Mouse (Mus musculus): ENCODE data around the gene Hist3h2a. TPM values are rescaled to one million over a fixed set of nuclear protein-coding genes. Genes with fewer than 3 reads are reported as not detected.
A peak's percentile ranks its signal among the peaks of the same experiment; 100 is the strongest.

The Hist3h2a gene
- polyA plus RNA-seq, 1 experiment from 2014 or later, result 152 TPM

GRCm38 (mm10) chr11:58939088-58939439 is 15.4 kb upstream of the Hist3h2a start:
- WGBS, result 14% methylated on average over 6 of the region's 6 CpGs
- peak; percentile 21; the same call in 1 of the 2 replicates for ATAC-seq
- H3K4me2 ChIP-seq (ENCODE audit: low read length), result peak overlapping the region; percentile 96
- peaks cover 19% of the 10 kb centered on the region for H3K4me1 ChIP-seq (replicated peaks; ENCODE audit: control insufficient read depth, insufficient read depth, low read length)
- peak overlapping the region; percentile 84 for H3K27ac ChIP-seq (ENCODE audit: low read length)
- H3K9me3 ChIP-seq (ENCODE audit: control insufficient read depth, low read length), result no peaks in the 10 kb centered on the region
- H3K4me3 ChIP-seq (replicated peaks; ENCODE audit: low read length), result peak overlapping the region; percentile 94
- H3K27me3 ChIP-seq (replicated peaks; ENCODE audit: control insufficient read depth, insufficient read depth, low read length), result no peaks in the 10 kb centered on the region
- H3K9ac ChIP-seq (replicated peaks; ENCODE audit: low read depth, low read length), result peak overlapping the region; percentile 98
- H3K36me3 ChIP-seq (ENCODE audit: control insufficient read depth, insufficient read depth), result peaks cover 10% of the 10 kb centered on the region

- no peak overlapping the region for H3K27ac ChIP-seq (ENCODE audit: low read length)
- H3K4me3 ChIP-seq (replicated peaks; ENCODE audit: low read length), result no peak overlapping the region
- no peak overlapping the region for H3K4me2 ChIP-seq (ENCODE audit: low read length)
- peaks cover 2% of the 10 kb centered on the region; the same call in 1 of the 2 replicates for H3K4me1 ChIP-seq (replicated peaks; ENCODE audit: control insufficient read depth, insufficient read depth, low read length)
- no peaks in the 10 kb centered on the region for H3K27me3 ChIP-seq (replicated peaks; ENCODE audit: control insufficient read depth, insufficient read depth, low read length)
- no peaks in the 10 kb centered on the region for H3K36me3 ChIP-seq (ENCODE audit: control insufficient read depth, insufficient read depth)
- no peaks in the 10 kb centered on the region for H3K9me3 ChIP-seq (ENCODE audit: control insufficient read depth, low read length)
- no peak for ATAC-seq
- 82% methylated on average over 5 of the region's 5 CpGs for WGBS
- H3K9ac ChIP-seq (replicated peaks; ENCODE audit: low read depth, low read length), result no peak overlapping the region
Observed at GRCm38 (mm10) chr11:58944136-58944535, 10.3 kb upstream of the Hist3h2a start.

DNA sequence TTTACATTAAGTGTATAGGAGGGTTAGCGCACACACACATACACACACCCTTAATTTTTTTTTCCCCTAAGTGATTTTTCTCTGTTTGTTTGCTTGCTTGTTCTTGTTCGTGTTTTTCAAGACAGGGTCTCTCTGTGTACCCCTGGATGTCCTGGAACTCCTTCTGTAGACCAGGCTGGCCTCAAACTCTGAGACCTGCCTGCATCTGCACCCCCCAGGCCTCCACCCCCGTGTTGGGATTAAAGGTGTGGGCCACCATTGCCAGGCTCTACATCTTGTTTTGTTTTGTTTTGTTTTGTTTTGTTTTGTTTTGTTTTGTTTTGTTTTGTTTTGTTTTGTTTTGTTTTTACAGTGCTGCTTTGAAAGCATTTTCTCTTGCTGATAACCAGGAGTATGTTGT is 7.2 kb upstream of the Hist3h2a start:
- H3K9me3 ChIP-seq (ENCODE audit: control insufficient read depth, low read length), result no peaks in the 10 kb centered on the region
- H3K27me3 ChIP-seq (replicated peaks; ENCODE audit: control insufficient read depth, insufficient read depth, low read length), result no peaks in the 10 kb centered on the region
- no peak overlapping the region; the same call in 1 of the 2 replicates for H3K4me3 ChIP-seq (replicated peaks; ENCODE audit: low read length)
- 75% methylated on average over 3 of the region's 3 CpGs for WGBS
- H3K27ac ChIP-seq (ENCODE audit: low read length), result peak overlapping the region; percentile 100
- H3K36me3 ChIP-seq (ENCODE audit: control insufficient read depth, insufficient read depth), result no peaks in the 10 kb centered on the region
- peak overlapping the region; percentile 74 for H3K9ac ChIP-seq (replicated peaks; ENCODE audit: low read depth, low read length)
- ATAC-seq, result no peak
- H3K4me1 ChIP-seq (replicated peaks; ENCODE audit: control insufficient read depth, insufficient read depth, low read length), result peaks cover 17% of the 10 kb centered on the region
- H3K4me2 ChIP-seq (ENCODE audit: low read length), result peak overlapping the region; percentile 86

DNA sequence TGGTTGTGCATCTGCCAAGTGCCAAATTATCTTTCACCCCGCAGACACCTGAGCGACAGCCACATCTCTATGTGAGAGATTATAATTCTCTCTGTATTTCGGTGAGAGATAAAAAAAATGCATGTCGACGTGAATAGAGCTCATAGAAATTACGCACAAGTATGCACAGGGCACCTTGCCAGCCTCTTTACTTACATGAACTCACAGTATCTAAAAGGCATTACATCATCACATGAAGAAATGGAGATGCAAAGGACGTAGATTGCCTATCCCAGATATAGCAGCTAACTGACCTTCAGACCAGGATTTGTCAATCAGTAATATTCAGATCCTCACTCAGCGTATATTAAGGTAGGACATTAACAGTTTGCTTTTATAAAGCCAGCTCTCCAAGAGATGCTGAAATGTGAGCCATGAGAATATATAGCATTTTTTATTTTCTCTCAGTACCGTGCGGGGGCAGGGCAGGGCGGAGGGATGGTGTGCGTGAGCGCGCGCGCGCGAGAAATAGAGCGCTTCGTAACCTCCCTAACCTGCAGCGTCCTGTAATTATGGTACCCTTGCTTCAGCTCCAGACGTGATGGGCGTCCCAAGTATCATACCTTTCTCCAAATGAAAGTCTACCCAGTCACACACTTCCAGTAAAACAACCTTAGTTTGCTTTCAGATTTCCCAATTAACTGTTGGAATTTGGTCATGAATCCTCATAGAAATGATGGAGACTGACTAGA is 6.5 kb upstream of the Hist3h2a start:
- ATAC-seq, result peak; percentile 57

GRCm38 (mm10) chr11:58948542-58949479 is 5.7 kb upstream of the Hist3h2a start, which contains the start of gene Hist3h2ba:
Gene Hist3h2ba (plus strand): TSS chr11:58948920.
- H3K27me3 ChIP-seq (replicated peaks; ENCODE audit: control insufficient read depth, insufficient read depth, low read length), result no peaks in the 10 kb centered on the region
- peak within 1 kb of the TSS; percentile 52 for H3K4me3 ChIP-seq (replicated peaks; ENCODE audit: low read length)
- no peaks in the 10 kb centered on the region for H3K36me3 ChIP-seq (ENCODE audit: control insufficient read depth, insufficient read depth)
- H3K4me1 ChIP-seq (replicated peaks; ENCODE audit: control insufficient read depth, insufficient read depth, low read length), result peaks cover 22% of the 10 kb centered on the region
- peak within 1 kb of the TSS; percentile 100 for H3K27ac ChIP-seq (ENCODE audit: low read length)
- ATAC-seq, result peak; percentile 88
- peak within 1 kb of the TSS; percentile 86 for H3K4me2 ChIP-seq (ENCODE audit: low read length)
- no peaks in the 10 kb centered on the region for H3K9me3 ChIP-seq (ENCODE audit: control insufficient read depth, low read length)
- peak within 1 kb of the TSS; percentile 89 for H3K9ac ChIP-seq (replicated peaks; ENCODE audit: low read depth, low read length)
- WGBS, result under 1% methylated on average over 48 of the region's 48 CpGs

More for the DNA sequence above, 6.5 kb upstream of the Hist3h2a start:
- H3K27ac ChIP-seq (ENCODE audit: low read length), result peak overlapping the region; percentile 100
- H3K4me1 ChIP-seq (replicated peaks; ENCODE audit: control insufficient read depth, insufficient read depth, low read length), result peaks cover 20% of the 10 kb centered on the region
- H3K4me2 ChIP-seq (ENCODE audit: low read length), result peak overlapping the region; percentile 86
- H3K4me3 ChIP-seq (replicated peaks; ENCODE audit: low read length), result peak overlapping the region; percentile 52
- H3K9ac ChIP-seq (replicated peaks; ENCODE audit: low read depth, low read length), result peak overlapping the region; percentile 74
- H3K27me3 ChIP-seq (replicated peaks; ENCODE audit: control insufficient read depth, insufficient read depth, low read length), result no peaks in the 10 kb centered on the region
- H3K9me3 ChIP-seq (ENCODE audit: control insufficient read depth, low read length), result no peaks in the 10 kb centered on the region
- WGBS, result 3% methylated on average over 23 of the region's 23 CpGs
- H3K36me3 ChIP-seq (ENCODE audit: control insufficient read depth, insufficient read depth), result no peaks in the 10 kb centered on the region

DNA sequence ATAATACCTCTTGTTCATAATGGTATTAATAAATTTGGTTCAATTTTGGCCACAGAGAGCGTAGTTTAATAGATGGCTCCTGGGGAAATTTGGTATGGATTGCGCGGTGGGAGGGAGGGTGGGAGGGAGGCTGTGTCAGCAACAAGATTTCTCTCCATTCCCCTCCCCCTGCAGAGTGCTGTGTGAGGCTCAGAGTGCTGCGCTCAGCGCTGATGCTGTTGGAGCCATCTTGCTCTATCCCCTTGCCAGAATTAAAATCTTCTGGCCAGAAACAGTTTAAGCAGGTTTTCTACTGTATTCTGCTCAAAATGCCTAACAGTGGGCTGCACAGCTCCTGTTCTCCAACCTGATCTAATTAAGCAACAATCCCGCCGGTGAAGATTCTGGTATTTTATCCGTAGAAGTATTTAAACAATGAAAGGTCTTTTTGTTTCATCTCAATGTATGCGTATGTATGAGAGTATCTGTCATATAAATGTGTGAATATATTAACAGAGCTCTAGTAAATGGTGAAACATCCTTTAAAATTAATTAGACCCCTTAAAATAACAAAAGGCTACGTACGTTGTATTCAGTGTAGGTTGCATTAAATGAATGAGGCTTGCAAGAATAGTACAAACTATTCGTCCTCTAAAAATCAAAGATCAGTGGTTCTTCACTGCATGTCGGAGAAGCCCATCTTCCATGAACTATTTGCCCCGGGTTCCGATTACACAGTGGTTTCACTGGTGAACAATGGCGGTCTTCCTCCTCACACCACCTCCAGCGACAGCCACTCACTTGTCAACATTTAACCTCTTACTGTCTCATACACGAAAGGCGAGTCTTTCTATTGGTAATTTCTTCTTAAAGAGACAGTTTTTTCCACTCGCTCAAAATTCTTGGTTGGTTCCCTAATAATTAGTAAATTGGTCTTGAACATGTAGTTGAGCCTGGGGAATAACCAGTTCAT is 4.7 kb upstream of the Hist3h2a start:
- H3K27ac ChIP-seq (ENCODE audit: low read length), result peak overlapping the region; percentile 100
- H3K4me2 ChIP-seq (ENCODE audit: low read length), result peak overlapping the region; percentile 86
- no peaks in the 10 kb centered on the region for H3K36me3 ChIP-seq (ENCODE audit: control insufficient read depth, insufficient read depth)
- WGBS, result under 1% methylated on average over 20 of the region's 20 CpGs
- peak overlapping the region; percentile 89 for H3K9ac ChIP-seq (replicated peaks; ENCODE audit: low read depth, low read length)
- peaks cover 22% of the 10 kb centered on the region for H3K4me1 ChIP-seq (replicated peaks; ENCODE audit: control insufficient read depth, insufficient read depth, low read length)
- H3K9me3 ChIP-seq (ENCODE audit: control insufficient read depth, low read length), result no peaks in the 10 kb centered on the region
- H3K27me3 ChIP-seq (replicated peaks; ENCODE audit: control insufficient read depth, insufficient read depth, low read length), result no peaks in the 10 kb centered on the region
- peak overlapping the region; percentile 52 for H3K4me3 ChIP-seq (replicated peaks; ENCODE audit: low read length)
- ATAC-seq, result peak; percentile 67

- no peaks in the 10 kb centered on the region for H3K36me3 ChIP-seq (ENCODE audit: control insufficient read depth, insufficient read depth)
- H3K4me1 ChIP-seq (replicated peaks; ENCODE audit: control insufficient read depth, insufficient read depth, low read length), result peaks cover 24% of the 10 kb centered on the region
- H3K9ac ChIP-seq (replicated peaks; ENCODE audit: low read depth, low read length), result no peak overlapping the region
- no peak overlapping the region for H3K4me3 ChIP-seq (replicated peaks; ENCODE audit: low read length)
- peak overlapping the region; percentile 100 for H3K27ac ChIP-seq (ENCODE audit: low read length)
- ATAC-seq, result no peak
- no peaks in the 10 kb centered on the region for H3K9me3 ChIP-seq (ENCODE audit: control insufficient read depth, low read length)
- 46% methylated on average over 5 of the region's 5 CpGs for WGBS
- H3K27me3 ChIP-seq (replicated peaks; ENCODE audit: control insufficient read depth, insufficient read depth, low read length), result no peaks in the 10 kb centered on the region
- peak overlapping the region; percentile 86 for H3K4me2 ChIP-seq (ENCODE audit: low read length)
Observed at GRCm38 (mm10) chr11:58951210-58951609, 3.3 kb upstream of the Hist3h2a start.

- Histone ChIP-seq H3K9ac (replicated peaks; ENCODE audit: low read depth, low read length) (peak overlapping the region; percentile 96), H3K27me3 (replicated peaks; ENCODE audit: control insufficient read depth, insufficient read depth, low read length) (no peaks in the 10 kb centered on the region), H3K9me3 (ENCODE audit: control insufficient read depth, low read length) (no peaks in the 10 kb centered on the region), H3K4me1 (replicated peaks; ENCODE audit: control insufficient read depth, insufficient read depth, low read length) (peaks cover 45% of the 10 kb centered on the region), H3K4me3 (replicated peaks; ENCODE audit: low read length) (peak overlapping the region; percentile 99), H3K36me3 (ENCODE audit: control insufficient read depth, insufficient read depth) (no peaks in the 10 kb centered on the region), H3K27ac (ENCODE audit: low read length) (peak overlapping the region; percentile 100), H3K4me2 (ENCODE audit: low read length) (peak overlapping the region; percentile 85)
- under 1% methylated on average over 33 of the region's 33 CpGs for WGBS
- ATAC-seq, result peak; percentile 14
Observed at GRCm38 (mm10) chr11:58953351-58954169, 925 bp upstream of the Hist3h2a start.
